Comparison of ENCODE assay signal across 8 mouse cellular contexts in genomic region chr1:184771202-184771890, GRCm38 (mm10). TPM values are rescaled to one million over a fixed set of nuclear protein-coding genes. Genes with fewer than 3 reads are reported as not detected.
A peak's percentile ranks its signal among the peaks of the same experiment; 100 is the strongest.
DNase-seq lines count a peak whose midpoint lies in the region; ATAC-seq and TF ChIP-seq lines count a peak whose summit lies in the region.

No protein-coding gene starts in this region.

- H3K4me3 ChIP-seq in cortical plate, adult 2 months (ENCODE audit: insufficient read depth, low read length) = no peak overlapping the region

- intact Hi-C loops in gastrocnemius, postnatal 14 days (cut with DNase I; ENCODE audit: low total_unique reads) = loop anchor here (10.0 kb wide), 1 partner anchor 507 kb away; no protein-coding TSS in a partner anchor
- intact Hi-C loops in left cerebral cortex, postnatal 25 days (cut with DNase I) = loop anchor here (2.0 kb wide), 1 partner anchor 505 kb away; no protein-coding TSS in a partner anchor

- peak; percentile 55 for TF ChIP-seq CTCF in cortical plate, adult 2 months (IDR thresholded peaks at IDR 0.05; ENCODE audit: extremely low read depth, insufficient read depth, low read length)

- DNase-seq in adipocyte (ENCODE audit: low spot score) = peak; percentile 72
- peak; percentile 86 for DNase-seq in gastrocnemius, postnatal 14 days
- DNase-seq in induced T-regulatory cell, adult 2 months (ENCODE audit: low read depth) = peak; percentile 68
- peak; percentile 60 to 66 for DNase-seq in left cerebral cortex, postnatal 25 days (ENCODE audit: low spot score in 2 of 2)
- peak; percentile 87 for DNase-seq in mesoderm, embryonic 11.5 days (ENCODE audit: low read depth, low spot score)
- DNase-seq in right cerebral cortex, postnatal 4 days = peak; percentile 88

- ATAC-seq in activated CD4-positive, CD25-positive, alpha-beta regulatory T cell, adult 4 months = no peak

- no peak overlapping the region for H3K27ac ChIP-seq in cortical plate, adult 2 months (ENCODE audit: insufficient read depth, low read length)

- no peaks in the 10 kb centered on the region for H3K4me1 ChIP-seq in cortical plate, adult 2 months (ENCODE audit: control insufficient read depth, insufficient read depth, low read length)

- no peak for TF ChIP-seq POLR2A in cortical plate, adult 2 months (IDR thresholded peaks at IDR 0.05; ENCODE audit: extremely low read depth, insufficient read depth, low read length)

RNA-seq across cellular contexts. Expression of gene Hlx, which starts 38.9 kb away (rescaled TPM):
- 0.75 and 0.95 TPM in 2 replicates for polyA plus RNA-seq in cortical plate, adult 2 months (2012; rRNA removed)
- total RNA-seq in gastrocnemius, postnatal 14 days (2021) = 10 to 100 TPM; 22.9 to 24.1 TPM
- 1 to 10 TPM; 1.1 to 1.3 TPM for total RNA-seq in left cerebral cortex, postnatal 25 days (2021)
- not detected for polyA plus RNA-seq in activated CD4-positive, CD25-positive, alpha-beta regulatory T cell, adult 4 months (2017; shearing (Covaris generic))

RNA-seq across cellular contexts. Expression of gene Marc1, which starts 39.8 kb away (rescaled TPM):
- 0.15 and 0.19 TPM in 2 replicates for polyA plus RNA-seq in cortical plate, adult 2 months (2012; rRNA removed)
- under 1 TPM in 1 of 2 experiments, not detected in 1; 0.13 TPM for total RNA-seq in gastrocnemius, postnatal 14 days (2021)
- total RNA-seq in left cerebral cortex, postnatal 25 days (2021) = not detected
- polyA plus RNA-seq in activated CD4-positive, CD25-positive, alpha-beta regulatory T cell, adult 4 months (2017; shearing (Covaris generic)) = not detected

Comparison
In these comparisons a context has a peak if more than half of its experiments do, and no peak if none do; other contexts are left out.
1. RNA of gene Hlx, which starts 38.9 kb away (total RNA-seq): 22.9 to 24.1 TPM in gastrocnemius, postnatal 14 days; 1.1 to 1.3 TPM in left cerebral cortex, postnatal 25 days; every median in the first group is over 10 times any median in the second.
2. Peak in every context shown above with its lines, with median percentiles within 50 percentile points of each other: DNase-seq.